Mouse (Mus musculus) cerebral cortex, adult 2 months (tissue): Measurements from ENCODE around the gene Cd300ld2.

Experiments used
- WGBS: fragments of 180-500 bp; shearing (Covaris S2); methylation state at CpG from one replicate; pipeline ENCODE4 v1.1.7; 2018; 5-methylcytosine and 5-hydroxymethylcytosine counted together

Gene Cd300ld2

DNA sequence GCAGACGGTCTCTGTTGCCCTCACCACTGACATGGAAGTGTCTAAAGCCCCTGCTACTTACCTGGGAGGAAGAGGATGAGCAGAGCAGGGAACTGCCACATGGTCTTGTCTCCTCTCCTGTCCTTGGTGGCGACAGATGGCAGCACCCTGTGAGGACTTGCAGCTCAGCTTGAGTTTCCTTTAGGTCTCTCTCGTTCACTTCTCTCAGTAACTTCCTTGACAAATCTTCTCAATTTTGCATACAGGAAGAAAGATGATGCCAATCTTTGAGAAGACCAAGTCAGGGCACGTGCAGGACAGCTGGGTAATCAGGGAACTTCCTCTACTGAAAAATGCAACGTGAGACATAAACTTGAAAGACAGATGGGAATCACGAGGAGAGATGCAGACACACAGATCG, at the start of gene Cd300ld2:
Gene Cd300ld2 (minus strand): TSS at position 101 of the 400 bp plus-strand sequence.
- WGBS = no CpG with 5 or more reads among the region's 7 CpGs

DNA sequence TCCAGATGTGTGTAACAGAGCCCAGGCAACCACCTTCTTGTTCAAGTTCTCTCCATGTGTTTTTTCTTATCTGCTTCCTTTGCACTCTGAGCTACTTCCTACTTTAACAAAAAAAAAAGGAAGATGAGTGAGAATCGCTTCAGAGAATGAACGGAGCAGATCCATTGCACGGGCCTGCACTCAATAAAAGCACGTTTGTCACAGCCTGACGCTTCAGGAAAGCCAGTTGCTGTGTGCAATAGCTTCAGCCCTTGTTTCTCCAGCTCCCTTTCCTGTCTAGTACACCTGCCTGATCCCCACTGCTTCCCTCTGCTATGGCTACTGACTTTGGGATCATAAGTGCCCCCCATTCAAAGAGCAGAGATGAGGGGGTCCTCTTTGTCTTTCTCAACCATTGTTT, 46.1 kb upstream of the Cd300ld2 start, which contains the start of gene Cd300e:
Gene Cd300e (minus strand): TSS at position 101 of the 400 bp plus-strand sequence.
- WGBS = 51% methylated on average over 5 of the region's 5 CpGs

DNA sequence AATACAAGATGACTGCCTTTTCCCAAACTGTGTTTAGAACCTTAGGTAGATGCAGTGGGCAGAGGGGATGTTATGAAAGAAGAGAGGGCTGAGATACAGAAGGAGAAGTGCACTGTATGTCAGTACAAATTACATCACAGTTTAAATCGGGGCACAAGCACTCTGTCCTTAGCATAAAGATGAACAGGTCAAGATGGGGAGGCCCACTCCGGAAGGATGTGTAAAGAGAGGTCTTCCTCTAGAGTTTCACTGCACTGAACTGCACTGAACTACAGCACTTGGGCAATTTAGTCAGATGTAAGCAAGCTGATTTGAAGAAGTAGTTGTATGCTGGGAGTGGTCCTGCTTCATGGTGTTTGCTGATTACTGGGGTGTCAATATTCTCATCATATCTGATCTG, 43.8 kb upstream of the Cd300ld2 start:
- WGBS = 82% methylated on average over 2 of the region's 2 CpGs

DNA sequence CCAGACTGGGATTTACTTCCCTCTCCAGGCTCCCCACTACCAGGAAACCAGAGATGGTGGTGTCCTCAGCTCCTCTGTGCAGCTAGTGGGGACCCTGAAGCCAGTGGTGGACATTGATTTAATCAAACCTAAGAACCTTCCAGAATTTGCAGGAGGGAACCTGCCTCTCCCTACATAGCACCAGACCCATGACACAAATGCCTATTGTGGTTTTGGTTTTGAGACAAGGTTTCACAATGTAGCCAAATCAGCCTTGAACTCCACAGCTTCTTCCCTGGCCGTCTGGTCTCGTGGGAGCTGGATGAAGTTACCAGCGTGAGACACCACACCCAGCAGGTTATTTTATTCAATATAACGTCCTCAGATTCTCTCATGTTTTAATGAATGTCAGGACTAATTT, 42.7 kb upstream of the Cd300ld2 start:
- 78% methylated on average over 4 of the region's 4 CpGs for WGBS

DNA sequence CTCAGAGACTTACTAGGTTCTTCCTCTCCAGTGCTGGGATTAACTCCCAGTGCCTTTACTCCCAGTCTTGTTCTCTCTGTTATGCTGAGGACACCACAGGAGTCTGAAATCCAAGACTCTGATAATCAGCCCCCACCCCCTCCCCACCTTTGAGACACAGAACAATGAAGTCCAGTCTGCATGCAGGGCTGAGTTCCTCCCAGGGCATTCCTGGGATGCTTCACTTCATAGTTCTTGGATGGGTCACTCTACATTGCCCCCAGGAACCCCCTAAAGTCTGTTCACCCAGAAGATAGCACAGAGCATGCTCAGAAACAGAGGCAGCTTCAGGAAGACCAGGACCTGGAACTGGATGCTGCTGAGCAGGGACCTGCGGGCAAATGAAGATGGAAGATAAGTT, 37.0 kb upstream of the Cd300ld2 start:
- WGBS = 92% methylated on average over 1 of the region's 1 CpGs

DNA sequence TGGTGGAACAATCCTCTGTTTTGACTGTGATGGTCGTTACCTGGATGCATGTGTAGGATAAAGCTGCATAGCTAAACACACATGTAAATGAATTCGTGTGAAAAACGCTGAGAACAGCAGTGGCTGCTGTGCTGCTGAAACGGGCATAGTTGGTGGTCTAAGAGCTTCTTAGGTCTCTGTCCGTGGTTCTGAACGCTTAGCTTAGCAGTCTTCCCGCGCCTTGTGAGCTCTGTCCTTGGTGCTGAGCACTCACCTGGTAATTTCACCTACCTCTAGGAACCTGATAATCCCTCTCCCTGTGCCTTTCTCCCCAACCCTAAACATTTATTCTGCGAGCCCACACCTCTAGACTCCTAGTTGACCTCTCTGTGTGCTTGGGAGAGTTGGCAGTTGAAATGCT, 36.2 kb upstream of the Cd300ld2 start:
- WGBS = 54% methylated on average over 9 of the region's 9 CpGs

DNA sequence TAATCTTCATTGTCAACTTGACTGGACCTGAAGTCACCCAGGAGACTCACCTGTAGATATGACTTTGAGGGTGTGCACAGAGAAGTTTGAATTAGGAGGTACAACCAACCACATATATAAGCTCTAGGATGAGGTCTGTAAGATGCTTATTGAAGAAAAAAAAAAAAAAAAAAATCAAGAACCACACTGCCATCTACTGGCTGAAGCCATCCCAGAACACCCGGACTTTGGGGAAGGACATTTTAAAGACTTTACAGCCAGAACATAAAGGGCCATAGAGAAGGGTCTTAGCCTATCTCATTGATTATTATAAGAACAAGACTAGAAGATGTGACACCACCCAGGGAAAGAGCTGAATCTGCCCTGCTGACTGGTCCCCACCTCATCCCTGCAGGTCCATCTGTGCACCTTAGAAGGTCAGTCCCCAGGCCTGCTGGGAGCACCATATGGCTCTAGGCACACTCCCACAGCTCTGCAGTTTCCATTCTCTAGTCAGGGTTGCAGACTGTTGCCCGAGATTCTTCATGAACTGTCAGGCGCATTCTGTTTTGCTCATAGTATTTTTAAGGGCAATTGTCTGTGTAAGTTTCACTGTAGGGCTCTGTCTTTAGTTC, 33.4 kb upstream of the Cd300ld2 start:
- WGBS = 31% methylated on average over 3 of the region's 3 CpGs

DNA sequence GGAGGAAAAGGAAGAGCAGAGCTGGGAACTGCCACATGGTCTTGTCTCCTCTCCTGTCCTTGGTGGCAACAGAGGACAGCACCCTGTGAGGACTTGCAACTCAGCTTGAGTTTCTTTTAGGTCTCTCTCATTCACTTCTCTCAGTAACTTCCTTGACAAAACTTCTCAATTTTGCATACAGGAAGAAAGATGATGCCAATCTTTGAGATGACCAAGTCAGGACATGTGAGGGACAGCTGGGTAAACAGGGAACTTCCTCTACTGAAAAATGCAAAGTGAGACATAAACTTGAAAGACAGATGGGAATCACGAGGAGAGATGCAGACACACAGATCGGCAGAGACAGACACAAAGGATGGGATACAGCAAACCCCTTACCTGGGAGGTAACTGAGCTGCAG, 32.3 kb upstream of the Cd300ld2 start, which contains the start of gene Cd300ld3:
Gene Cd300ld3 (minus strand): TSS at position 151 of the 400 bp plus-strand sequence.
- 66% methylated on average over 2 of the region's 2 CpGs for WGBS

DNA sequence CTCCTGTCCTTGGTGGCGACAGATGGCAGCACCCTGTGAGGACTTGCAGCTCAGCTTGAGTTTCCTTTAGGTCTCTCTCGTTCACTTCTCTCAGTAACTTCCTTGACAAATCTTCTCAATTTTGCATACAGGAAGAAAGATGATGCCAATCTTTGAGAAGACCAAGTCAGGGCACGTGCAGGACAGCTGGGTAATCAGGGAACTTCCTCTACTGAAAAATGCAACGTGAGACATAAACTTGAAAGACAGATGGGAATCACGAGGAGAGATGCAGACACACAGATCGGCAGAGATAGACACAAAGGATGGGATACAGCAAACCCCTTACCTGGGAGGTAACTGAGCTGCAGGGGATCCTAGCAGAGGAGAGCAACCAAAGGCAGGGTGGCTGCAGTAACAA, 21.7 kb upstream of the Cd300ld2 start, which contains the start of gene Cd300ld5:
Gene Cd300ld5 (minus strand): TSS at position 101 of the 400 bp plus-strand sequence.
- WGBS = no CpG with 5 or more reads among the region's 6 CpGs

DNA sequence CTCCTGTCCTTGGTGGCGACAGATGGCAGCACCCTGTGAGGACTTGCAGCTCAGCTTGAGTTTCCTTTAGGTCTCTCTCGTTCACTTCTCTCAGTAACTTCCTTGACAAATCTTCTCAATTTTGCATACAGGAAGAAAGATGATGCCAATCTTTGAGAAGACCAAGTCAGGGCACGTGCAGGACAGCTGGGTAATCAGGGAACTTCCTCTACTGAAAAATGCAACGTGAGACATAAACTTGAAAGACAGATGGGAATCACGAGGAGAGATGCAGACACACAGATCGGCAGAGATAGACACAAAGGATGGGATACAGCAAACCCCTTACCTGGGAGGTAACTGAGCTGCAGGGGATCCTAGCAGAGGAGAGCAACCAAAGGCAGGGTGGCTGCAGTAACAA, 10.9 kb upstream of the Cd300ld2 start, which contains the start of gene Cd300ld4:
Gene Cd300ld4 (minus strand): TSS at position 101 of the 400 bp plus-strand sequence.
- no CpG with 5 or more reads among the region's 6 CpGs for WGBS

DNA sequence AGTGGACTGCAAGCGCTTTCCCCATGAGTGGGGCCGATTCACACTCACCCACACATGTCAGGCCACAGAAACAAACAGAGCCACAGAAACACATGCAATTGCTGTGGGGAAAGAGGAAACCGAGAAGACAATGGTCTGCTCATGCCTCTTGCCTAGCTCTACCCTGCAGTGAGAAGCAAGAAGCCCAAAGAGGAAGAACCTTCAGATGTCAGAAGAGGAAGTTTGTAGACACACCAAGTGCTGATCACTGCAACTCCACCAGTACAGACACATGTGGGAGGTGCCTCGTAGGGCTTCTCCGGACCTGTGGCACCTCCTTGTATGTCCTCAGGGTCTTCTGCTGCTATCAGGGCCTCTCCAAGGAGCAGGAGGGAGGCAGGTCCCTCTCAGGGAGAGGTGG, 11.9 kb downstream of the Cd300ld2 start:
- WGBS = 81% methylated on average over 5 of the region's 5 CpGs

DNA sequence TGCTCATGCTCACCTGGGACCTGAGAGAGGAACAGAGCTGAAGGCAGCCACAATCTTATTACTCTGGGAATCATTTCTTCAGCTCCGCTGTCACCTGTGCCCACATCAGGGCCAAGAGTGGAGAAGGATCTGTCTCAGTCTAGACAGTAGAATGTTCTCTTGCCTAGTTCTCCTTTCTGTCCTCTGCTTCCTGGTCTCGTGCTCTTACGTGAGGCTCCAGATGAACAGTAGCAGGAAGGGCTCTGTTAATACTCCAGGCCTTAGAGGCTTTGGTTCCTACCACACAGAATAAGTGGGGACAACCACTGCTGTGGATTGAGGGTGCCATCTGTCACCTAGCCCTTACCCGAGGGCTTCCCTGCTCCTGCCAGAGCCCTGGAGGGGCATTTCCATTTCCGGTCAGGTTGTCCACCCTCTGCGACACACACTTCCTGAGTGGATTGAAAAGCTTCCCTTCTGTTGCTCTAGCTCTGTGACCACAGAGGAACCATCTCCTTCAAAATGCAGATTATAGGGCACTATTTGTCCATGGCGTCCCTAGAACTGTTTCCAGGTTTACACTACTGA, 14.4 kb downstream of the Cd300ld2 start, which contains the start of gene Cd300c2:
Gene Cd300c2 (minus strand): TSS at position 407 of the 567 bp plus-strand sequence.
- WGBS = 84% methylated on average over 7 of the region's 7 CpGs

DNA sequence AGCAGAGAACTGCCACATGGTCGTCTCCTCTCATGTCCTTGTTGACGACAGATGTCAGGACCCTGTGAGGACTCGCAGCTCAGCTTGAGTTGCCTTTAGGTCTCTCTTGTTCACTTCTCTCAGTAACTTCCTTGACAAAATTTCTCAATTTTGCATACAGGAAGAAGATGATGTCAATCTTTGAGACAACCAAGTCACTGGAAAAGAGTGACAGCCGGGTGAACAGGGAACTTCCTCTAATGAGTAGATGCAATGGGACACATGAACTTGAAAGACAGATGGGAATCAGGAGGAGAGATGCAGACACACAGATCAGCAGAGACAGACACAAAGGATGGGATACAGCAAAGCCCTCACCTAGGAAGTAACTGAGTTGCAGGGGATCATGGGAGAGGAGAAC, 26.2 kb downstream of the Cd300ld2 start, which contains the start of gene Cd300ld:
Gene Cd300ld (minus strand): TSS at position 130 of the 400 bp plus-strand sequence.
- 85% methylated on average over 4 of the region's 4 CpGs for WGBS

DNA sequence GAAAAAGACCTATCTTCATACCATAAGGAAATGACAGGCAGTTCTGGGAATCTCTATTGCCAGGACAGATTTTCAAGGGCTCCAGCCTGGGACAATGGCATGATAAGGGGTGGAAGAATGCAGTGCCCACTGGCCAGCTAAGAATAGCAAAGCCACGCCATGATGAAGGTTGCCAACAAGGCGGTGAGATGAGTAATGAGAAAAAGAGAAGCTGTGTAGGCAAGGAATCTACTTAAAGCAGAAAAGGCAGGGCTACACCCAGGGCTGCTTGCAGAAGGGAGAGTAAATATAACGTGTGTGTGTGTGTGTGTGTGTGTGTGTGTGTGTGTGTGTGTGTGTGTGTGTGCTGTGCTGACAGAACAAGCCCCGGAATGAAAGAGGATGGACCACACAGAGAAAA, 34.1 kb downstream of the Cd300ld2 start:
- WGBS = 45% methylated on average over 4 of the region's 4 CpGs

DNA sequence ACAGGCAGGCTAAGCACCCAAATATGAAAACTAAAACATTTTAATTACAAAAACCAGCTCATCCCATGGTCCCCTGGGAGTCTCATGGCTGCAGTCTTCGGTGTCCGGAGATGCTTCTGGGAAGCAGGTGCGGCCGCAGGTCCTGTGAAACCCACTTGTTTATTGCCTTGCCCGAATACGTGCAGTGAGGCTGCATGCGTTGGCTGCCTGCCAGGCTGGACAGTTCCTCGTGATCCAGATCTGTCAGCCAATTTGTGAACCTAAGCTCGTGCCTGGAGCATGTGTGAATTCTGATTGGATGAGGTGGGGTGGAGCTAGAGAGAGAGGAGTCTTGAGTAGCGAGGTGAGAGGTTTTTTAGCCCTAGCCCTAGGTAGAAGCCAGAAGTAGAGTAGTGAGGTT, 43.3 kb downstream of the Cd300ld2 start:
- WGBS = 71% methylated on average over 10 of the region's 10 CpGs

DNA sequence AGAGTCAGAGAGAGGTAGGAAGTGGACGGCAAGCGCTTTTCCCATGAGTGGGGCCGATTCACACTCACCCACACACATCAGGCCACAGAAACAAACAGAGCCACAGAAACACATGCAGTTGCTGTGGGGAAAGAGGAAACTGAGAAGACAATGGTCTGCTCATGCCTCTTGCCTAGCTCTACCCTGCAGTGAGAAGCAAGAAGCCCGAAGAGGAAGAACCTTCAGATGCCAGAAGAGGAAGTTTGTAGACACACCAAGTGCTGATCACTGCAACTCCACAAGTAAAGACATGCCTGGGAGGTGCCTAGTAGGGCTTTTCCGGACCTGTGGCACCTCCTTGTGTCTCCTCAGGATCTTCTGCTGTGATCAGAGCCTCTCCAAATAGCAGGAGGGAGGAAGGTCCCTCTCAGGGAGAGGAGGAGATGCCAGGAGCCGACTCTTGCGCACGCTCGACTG, 47.2 kb downstream of the Cd300ld2 start, which contains the start of gene Cd300c:
Gene Cd300c (minus strand): TSS at position 406 of the 456 bp plus-strand sequence.
- 85% methylated on average over 9 of the region's 9 CpGs for WGBS

DNA sequence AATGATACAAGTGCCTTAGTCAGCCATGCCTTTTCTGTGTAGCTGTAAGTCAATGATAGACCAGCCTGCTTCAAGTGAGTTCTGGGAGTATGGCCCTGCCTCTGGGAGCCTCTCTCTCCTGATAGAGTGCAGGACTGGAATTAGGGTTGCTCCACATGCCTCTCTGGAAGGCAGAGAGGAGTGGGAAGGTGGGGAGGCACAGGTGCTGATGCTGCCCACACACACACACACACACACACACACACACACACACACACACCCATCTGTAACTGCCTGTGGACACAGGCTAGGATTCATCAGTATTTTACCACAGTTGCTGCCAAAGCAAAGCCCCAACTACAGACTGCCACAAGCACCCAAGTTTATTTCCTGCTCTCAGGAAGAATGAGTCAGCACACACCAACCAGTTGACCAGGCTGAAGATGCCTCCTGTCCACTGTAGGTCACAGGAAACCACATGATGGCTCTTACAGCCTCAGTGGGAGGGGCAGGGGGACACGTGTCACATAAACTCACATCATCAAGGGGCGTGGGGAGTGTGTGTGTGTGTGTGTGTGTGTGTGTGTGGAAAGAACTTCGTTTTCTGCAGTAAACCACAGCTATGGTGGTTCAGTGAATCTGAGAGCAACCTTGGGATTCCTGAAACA, 50.7 kb downstream of the Cd300ld2 start:
- WGBS = 55% methylated on average over 3 of the region's 3 CpGs

DNA sequence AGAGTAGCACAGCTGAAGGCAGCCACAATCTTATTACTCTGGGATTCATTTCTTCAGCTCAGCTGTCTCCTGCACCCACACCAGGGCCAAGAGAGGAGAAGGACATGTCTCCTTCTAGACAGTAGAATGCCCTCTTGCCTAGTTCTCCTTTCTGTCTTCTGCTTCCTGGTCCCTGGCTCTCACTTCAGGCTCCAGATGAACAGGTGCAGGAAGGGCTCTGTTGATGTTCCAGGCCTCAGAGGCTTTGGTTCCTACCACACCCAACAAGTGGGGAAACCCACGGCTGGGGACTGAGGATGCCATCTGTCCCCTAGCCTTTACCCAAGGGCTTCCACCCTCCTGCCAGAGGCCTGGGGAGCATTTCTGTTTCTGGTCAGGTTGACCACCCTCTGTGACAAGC, 55.6 kb downstream of the Cd300ld2 start:
- WGBS = 76% methylated on average over 1 of the region's 1 CpGs
